Mouse (Mus musculus) inflammation-experienced regulatory T-cells, adult 16 weeks (primary cell): Measurements from ENCODE around the gene Gm21095. TPM values are rescaled to one million over a fixed set of nuclear protein-coding genes. Genes with fewer than 3 reads are reported as not detected.

Experiments
- polyA plus RNA-seq: library from polyadenylated mRNA; unstranded; fragments of 100-300 nt; shearing (Covaris generic); gene quantifications from one replicate; pipeline ENCODE4 v1.2.1, GENCODE M21; 2017

Gm21095 gene
- not detected for polyA plus RNA-seq

DNA sequence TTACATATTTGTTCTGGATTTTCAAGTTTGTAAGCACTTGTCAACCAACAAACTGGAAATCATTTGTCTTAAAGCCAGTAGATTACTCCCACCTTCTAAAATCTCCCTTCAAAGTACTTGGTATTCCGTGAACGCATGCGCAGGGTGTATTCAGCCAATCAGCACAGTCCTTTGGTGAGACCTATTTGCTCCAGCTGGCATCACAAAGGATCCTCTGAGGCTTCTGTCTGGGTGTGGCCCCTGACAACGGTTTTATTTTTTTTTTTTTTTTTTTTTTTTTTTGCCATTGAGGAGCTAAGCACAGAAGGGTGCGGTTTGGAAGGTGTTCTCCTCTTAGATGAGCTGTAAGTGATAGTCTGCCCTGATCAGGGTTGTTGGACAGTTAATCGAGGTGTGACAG, at the start of gene Gm21095:
Gene Gm21095, plus strand, starts transcription at position 301 of the 400 bp plus-strand sequence.

